Mouse (Mus musculus): ENCODE data around the gene Cdv3. TPM values are rescaled to one million over a fixed set of nuclear protein-coding genes. Genes with fewer than 3 reads are reported as not detected.

The Cdv3 gene
- total and polyA plus RNA-seq, 2 experiments from 2014 or later, result 89.1 to 126 TPM

DNA sequence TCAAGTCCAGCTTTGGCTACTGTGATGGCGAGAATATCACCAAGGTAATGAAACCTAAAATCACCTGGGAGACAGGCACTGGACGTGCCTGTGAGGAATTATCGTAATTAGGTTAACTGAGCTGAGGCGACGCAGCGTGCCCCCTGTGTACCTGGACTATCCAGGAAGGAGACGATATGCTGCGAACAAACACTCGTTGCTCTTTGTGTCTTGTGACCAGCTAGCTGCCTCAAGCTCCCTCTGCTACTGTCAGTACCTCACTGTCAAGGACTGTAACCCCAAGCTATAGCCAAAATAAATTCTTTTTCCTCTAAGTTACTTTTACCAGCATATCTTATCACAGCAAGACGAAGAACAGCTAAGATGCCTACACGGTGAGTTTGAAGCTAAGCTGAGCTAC lies 27.6 kb upstream of the Cdv3 start:
- no peaks in the 10 kb centered on the region for H3K9me3 ChIP-seq (ENCODE audit: low read length)
- no peak for ATAC-seq
- TF ChIP-seq CTCF (IDR thresholded peaks at IDR 0.05; ENCODE audit: low read depth), result no peak
- no peak overlapping the region for H3K4me3 ChIP-seq (ENCODE audit: low read depth, low read length)
- H3K4me2 ChIP-seq (ENCODE audit: low read depth), result no peak overlapping the region
- H3K9ac ChIP-seq, result no peak overlapping the region
- 93% methylated on average over 11 of the region's 11 CpGs for WGBS
- H3K36me3 ChIP-seq (ENCODE audit: insufficient read depth), result no peaks in the 10 kb centered on the region
- no peaks in the 10 kb centered on the region for H3K4me1 ChIP-seq (ENCODE audit: insufficient read depth)
- no peak for DNase-seq
- H3K27me3 ChIP-seq (ENCODE audit: insufficient read depth, low read length), result no peaks in the 10 kb centered on the region
- H3K27ac ChIP-seq (ENCODE audit: low read depth, low read length), result no peak overlapping the region

DNA sequence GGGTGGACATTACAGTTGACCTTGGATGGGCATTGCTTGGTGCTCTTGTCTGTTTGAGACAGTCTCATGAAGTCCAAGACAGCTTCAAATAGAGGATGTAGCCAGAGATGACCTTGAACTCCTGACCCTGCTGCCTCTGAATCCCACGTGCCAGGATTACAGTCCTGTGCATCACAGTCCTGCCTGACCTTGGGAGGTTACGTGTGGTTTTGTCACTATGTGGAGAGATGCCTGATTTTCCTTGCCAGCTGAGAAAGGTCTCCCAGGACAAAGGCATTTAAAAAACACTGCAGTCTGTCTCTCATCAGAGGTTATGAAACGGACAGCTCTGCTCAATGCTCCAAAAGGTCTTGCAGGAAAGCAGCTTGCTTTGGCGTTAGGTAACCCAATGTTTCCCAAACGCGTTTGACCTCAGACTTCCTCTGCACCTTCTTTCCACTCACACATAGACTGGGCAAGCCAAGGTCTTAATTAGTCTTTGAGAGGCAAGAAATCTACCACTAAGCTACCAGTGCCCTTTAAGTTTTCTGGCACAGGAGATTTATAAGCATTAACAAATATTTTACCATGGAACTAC lies 26.2 kb upstream of the Cdv3 start:
- no peak overlapping the region for H3K4me2 ChIP-seq (ENCODE audit: low read depth)
- ATAC-seq (no peak), DNase-seq (no peak)
- no peak overlapping the region for H3K9ac ChIP-seq
- 71% methylated on average over 6 of the region's 6 CpGs for WGBS
- TF ChIP-seq CTCF (IDR thresholded peaks at IDR 0.05; ENCODE audit: low read depth), result no peak
- H3K9me3 ChIP-seq (ENCODE audit: low read length), result no peaks in the 10 kb centered on the region
- no peaks in the 10 kb centered on the region for H3K36me3 ChIP-seq (ENCODE audit: insufficient read depth)
- H3K27me3 ChIP-seq (ENCODE audit: insufficient read depth, low read length), result no peaks in the 10 kb centered on the region
- no peak overlapping the region for H3K4me3 ChIP-seq (ENCODE audit: low read depth, low read length)
- no peak overlapping the region for H3K27ac ChIP-seq (ENCODE audit: low read depth, low read length)
- H3K4me1 ChIP-seq (ENCODE audit: insufficient read depth), result no peaks in the 10 kb centered on the region; the same call in none of the 2 replicates

DNA sequence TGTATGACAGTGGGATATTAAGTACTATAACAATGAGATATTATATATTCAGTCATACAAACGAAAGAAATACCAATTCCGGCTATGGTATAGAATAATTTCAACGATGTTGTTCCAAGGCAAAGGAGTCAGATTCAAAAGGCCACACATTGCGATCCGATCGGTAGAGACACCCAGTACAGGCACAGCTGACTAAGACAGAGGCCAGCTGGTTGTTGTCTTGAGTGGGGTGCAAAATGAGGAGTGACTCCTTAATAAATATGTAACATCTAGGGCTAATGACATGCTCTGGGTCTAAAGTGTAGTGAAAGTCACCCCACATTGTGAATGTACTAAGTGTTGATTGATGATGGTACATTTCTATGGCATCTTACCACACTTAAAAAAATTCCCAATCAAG lies 23.6 kb upstream of the Cdv3 start:
- WGBS, result 91% methylated on average over 6 of the region's 6 CpGs
- Histone ChIP-seq H3K4me3 (ENCODE audit: low read depth, low read length) (no peak overlapping the region), H3K9ac (no peak overlapping the region), H3K36me3 (ENCODE audit: insufficient read depth) (no peaks in the 10 kb centered on the region), H3K4me2 (ENCODE audit: low read depth) (no peak overlapping the region), H3K4me1 (ENCODE audit: insufficient read depth) (no peaks in the 10 kb centered on the region; the same call in none of the 2 replicates), H3K27me3 (ENCODE audit: insufficient read depth, low read length) (no peaks in the 10 kb centered on the region), H3K9me3 (ENCODE audit: low read length) (no peaks in the 10 kb centered on the region), H3K27ac (ENCODE audit: low read depth, low read length) (no peak overlapping the region)
- TF ChIP-seq CTCF (IDR thresholded peaks at IDR 0.05; ENCODE audit: low read depth), result no peak
- ATAC-seq, result no peak
- no peak for DNase-seq

DNA sequence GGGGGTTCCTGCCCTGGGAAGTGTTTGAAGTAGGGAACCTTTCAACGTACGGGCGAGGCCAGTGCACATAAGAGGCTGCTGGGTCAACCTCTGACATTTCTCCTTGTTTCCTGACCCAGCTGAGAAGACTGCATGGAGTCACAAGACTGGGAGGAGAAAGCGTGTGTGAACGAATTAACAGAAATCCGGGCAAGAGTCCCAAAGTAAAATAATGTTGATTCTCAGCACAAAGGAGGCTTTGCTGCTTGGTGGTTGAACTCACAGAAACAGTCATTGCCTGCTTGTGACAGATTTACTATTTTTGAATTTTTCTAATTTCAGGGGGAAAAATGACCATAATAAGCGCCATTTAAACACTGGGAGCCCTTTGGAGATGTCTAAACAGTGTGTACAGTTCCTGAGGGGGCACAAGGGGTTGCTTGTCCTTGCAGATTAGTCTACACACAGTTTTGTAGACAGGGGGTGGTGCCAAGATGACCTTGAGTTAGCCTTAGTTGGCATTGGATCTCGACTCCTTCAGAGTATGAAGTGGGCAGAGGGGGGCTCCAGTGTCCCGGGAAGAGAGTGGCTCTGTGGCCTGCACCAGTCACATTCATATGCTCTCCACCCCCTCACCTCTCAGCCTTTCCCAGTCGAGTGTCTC lies 21.5 kb upstream of the Cdv3 start:
- H3K27ac ChIP-seq (ENCODE audit: low read depth, low read length), result no peak overlapping the region
- H3K9me3 ChIP-seq (ENCODE audit: low read length), result no peaks in the 10 kb centered on the region
- TF ChIP-seq CTCF (IDR thresholded peaks at IDR 0.05; ENCODE audit: low read depth), result no peak
- WGBS, result 60% methylated on average over 10 of the region's 10 CpGs
- no peaks in the 10 kb centered on the region for H3K36me3 ChIP-seq (ENCODE audit: insufficient read depth)
- H3K4me1 ChIP-seq (ENCODE audit: insufficient read depth), result no peaks in the 10 kb centered on the region; the same call in none of the 2 replicates
- H3K9ac ChIP-seq, result no peak overlapping the region
- H3K27me3 ChIP-seq (ENCODE audit: insufficient read depth, low read length), result no peaks in the 10 kb centered on the region
- ATAC-seq (no peak), DNase-seq (no peak)
- H3K4me3 ChIP-seq (ENCODE audit: low read depth, low read length), result no peak overlapping the region
- H3K4me2 ChIP-seq (ENCODE audit: low read depth), result no peak overlapping the region

DNA sequence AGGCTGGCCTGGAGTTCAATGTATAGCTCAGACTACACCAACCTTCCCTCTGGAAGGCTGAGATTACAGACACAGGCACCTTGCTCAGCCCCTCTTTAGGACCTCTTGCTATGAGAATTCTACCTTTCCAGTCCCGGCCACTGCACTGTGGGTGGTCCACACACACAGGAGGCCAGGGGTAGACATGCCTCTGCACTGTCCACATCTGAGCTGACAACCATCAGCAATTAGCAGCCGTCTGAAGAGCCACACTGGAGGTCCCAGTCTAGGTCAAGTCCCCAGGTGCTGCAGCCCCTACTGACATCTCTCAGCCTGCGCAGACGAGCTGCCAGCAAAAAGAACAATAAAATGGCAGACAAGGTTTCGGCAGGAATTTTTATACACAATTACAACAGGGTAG lies 20.9 kb upstream of the Cdv3 start:
- no peak overlapping the region for H3K4me3 ChIP-seq (ENCODE audit: low read depth, low read length)
- H3K27me3 ChIP-seq (ENCODE audit: insufficient read depth, low read length), result no peaks in the 10 kb centered on the region
- no peaks in the 10 kb centered on the region for H3K9me3 ChIP-seq (ENCODE audit: low read length)
- H3K27ac ChIP-seq (ENCODE audit: low read depth, low read length), result no peak overlapping the region
- no peaks in the 10 kb centered on the region; the same call in none of the 2 replicates for H3K4me1 ChIP-seq (ENCODE audit: insufficient read depth)
- H3K4me2 ChIP-seq (ENCODE audit: low read depth), result no peak overlapping the region
- DNase-seq (no peak), ATAC-seq (no peak)
- no peak for TF ChIP-seq CTCF (IDR thresholded peaks at IDR 0.05; ENCODE audit: low read depth)
- WGBS, result 48% methylated on average over 5 of the region's 5 CpGs
- no peak overlapping the region for H3K9ac ChIP-seq
- H3K36me3 ChIP-seq (ENCODE audit: insufficient read depth), result no peaks in the 10 kb centered on the region

DNA sequence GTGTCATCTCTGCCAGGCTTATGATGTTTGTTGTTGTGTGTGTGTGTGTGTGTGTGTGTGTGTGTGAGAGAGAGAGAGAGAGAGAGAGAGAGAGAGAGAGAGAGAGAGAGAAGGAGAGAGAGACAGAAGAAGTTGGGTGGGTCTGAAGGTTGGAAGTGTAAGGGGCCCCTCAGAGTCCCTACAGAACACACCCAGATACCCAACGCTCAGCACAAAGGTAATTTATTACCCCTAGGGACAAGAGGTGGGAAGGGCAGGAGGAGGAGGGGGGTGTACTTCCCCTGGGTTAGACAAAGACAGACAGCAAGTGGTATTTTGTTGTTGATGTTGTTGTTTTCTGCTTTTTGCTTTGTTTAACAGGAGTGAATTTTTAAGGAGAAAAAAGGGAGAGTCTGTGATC lies 20.0 kb upstream of the Cdv3 start:
- Histone ChIP-seq H3K9ac (no peak overlapping the region), H3K4me2 (ENCODE audit: low read depth) (no peak overlapping the region), H3K27ac (ENCODE audit: low read depth, low read length) (no peak overlapping the region), H3K4me3 (ENCODE audit: low read depth, low read length) (no peak overlapping the region), H3K9me3 (ENCODE audit: low read length) (no peaks in the 10 kb centered on the region), H3K4me1 (ENCODE audit: insufficient read depth) (no peaks in the 10 kb centered on the region; the same call in none of the 2 replicates), H3K36me3 (ENCODE audit: insufficient read depth) (no peaks in the 10 kb centered on the region), H3K27me3 (ENCODE audit: insufficient read depth, low read length) (no peaks in the 10 kb centered on the region)
- no peak for DNase-seq
- ATAC-seq, result no peak
- 58% methylated on average over 1 of the region's 1 CpGs for WGBS
- TF ChIP-seq CTCF (IDR thresholded peaks at IDR 0.05; ENCODE audit: low read depth), result no peak

DNA sequence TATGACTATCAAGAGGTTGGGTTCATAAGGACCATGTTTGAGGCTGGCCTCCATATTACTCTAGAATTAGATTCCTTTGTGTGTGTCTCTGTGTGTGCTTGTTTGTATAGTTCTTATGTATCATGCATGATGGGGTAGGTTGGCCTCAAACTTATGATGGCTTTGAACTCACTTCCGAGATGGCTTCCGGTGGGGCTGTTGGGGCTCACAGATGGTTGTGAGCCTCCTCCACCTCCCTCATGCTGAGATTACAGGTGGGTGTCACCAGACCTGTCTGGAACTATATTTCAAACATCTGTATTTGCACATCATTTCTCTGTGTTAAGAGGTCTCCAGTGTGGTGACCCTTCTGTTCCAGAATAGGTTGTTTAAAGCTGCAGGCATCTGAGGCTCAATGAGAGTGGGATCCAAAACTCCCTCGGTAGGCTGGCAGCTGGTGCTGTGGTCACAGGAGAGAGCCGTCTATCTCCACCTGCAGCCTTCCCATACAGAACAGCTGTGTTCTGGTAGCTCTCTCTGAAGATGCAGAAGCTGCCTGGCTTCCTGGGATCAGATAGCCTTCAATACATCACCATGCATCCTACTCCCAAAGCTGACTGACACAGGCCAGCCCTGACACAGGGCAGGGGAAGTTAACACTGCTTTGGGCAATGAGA lies 18.6 kb upstream of the Cdv3 start:
- Histone ChIP-seq H3K9ac (no peak overlapping the region), H3K4me1 (ENCODE audit: insufficient read depth) (no peaks in the 10 kb centered on the region; the same call in none of the 2 replicates), H3K4me3 (ENCODE audit: low read depth, low read length) (no peak overlapping the region), H3K9me3 (ENCODE audit: low read length) (no peaks in the 10 kb centered on the region), H3K27me3 (ENCODE audit: insufficient read depth, low read length) (no peaks in the 10 kb centered on the region), H3K36me3 (ENCODE audit: insufficient read depth) (no peaks in the 10 kb centered on the region), H3K27ac (ENCODE audit: low read depth, low read length) (no peak overlapping the region), H3K4me2 (ENCODE audit: low read depth) (no peak overlapping the region)
- DNase-seq (no peak), ATAC-seq (no peak)
- WGBS, result 83% methylated on average over 4 of the region's 4 CpGs
- no peak for TF ChIP-seq CTCF (IDR thresholded peaks at IDR 0.05; ENCODE audit: low read depth)

All from forebrain, postnatal 0 days (tissue).